Mouse (Mus musculus) intestine, embryonic 15.5 days (tissue): Measurements from ENCODE around the gene Actg1. TPM values are rescaled to one million over a fixed set of nuclear protein-coding genes. Genes with fewer than 3 reads are reported as not detected.
"Not testable (repeated sequence)": the region's sequence is repeated elsewhere in the genome, so short reads cannot be mapped to it uniquely, and the experiment has no call there.

ENCODE experiments used
- ATAC-seq: fragments of 200-750 bp; cut with Nextera tagmentation; 2 replicates; pipeline ENCODE4 v1.8.0; 2017; ENCODE audit warnings: moderate TSS enrichment, moderate library complexity
- H3K27ac ChIP-seq: fragments of 300-500 bp; sonication (generic); 2 replicates; pipeline ENCODE4 v1.5.1; 2015; ENCODE audit warnings: mild to moderate bottlenecking, inconsistent platforms
- H3K27me3 ChIP-seq: fragments of 300-500 bp; sonication (generic); replicated peaks from 2 replicates; pipeline ENCODE4 v1.6.1; 2015; ENCODE audit warnings: inconsistent platforms
- H3K36me3 ChIP-seq: fragments of 300-500 bp; sonication (generic); 2 replicates; pipeline ENCODE4 v1.6.1; 2015; ENCODE audit warnings: inconsistent platforms
- H3K4me1 ChIP-seq: fragments of 300-500 bp; sonication (generic); replicated peaks from 2 replicates; pipeline ENCODE4 v1.6.1; 2015; ENCODE audit warnings: inconsistent platforms
- H3K4me2 ChIP-seq: fragments of 300-500 bp; sonication (generic); replicated peaks from 2 replicates; pipeline ENCODE4 v1.6.1; 2015; ENCODE audit warnings: mild to moderate bottlenecking, inconsistent platforms
- H3K4me3 ChIP-seq: fragments of 300-500 bp; sonication (generic); replicated peaks from 2 replicates; pipeline ENCODE4 v1.5.1; 2015; ENCODE audit warnings: inconsistent platforms
- H3K9ac ChIP-seq: fragments of 300-500 bp; sonication (generic); 2 replicates; pipeline ENCODE4 v1.6.1; 2015; ENCODE audit warnings: inconsistent platforms
- H3K9me3 ChIP-seq: fragments of 300-500 bp; sonication (generic); 2 replicates; pipeline ENCODE4 v1.6.1; 2016; ENCODE audit warnings: inconsistent platforms
- WGBS: fragments of 180-500 bp; shearing (Covaris S2); methylation state at CpG from one replicate; pipeline ENCODE4 v1.1.7; 2015; 5-methylcytosine and 5-hydroxymethylcytosine counted together
- polyA plus RNA-seq: library from polyadenylated mRNA; unstranded; fragments of >200 nt; fragmentation: Nextera tagmentation; extraction: Ambion mirVana; gene quantifications from 2 replicates; pipeline ENCODE4 v1.2.1, GENCODE M21; 2015

Actg1 gene
- polyA plus RNA-seq, 1 experiment from 2014 or later: 2,658 TPM

- Histone ChIP-seq H3K27me3 (no peaks in the 10 kb centered on the region), H3K4me2 (peak overlapping the region; percentile 77), H3K4me3 (peak overlapping the region; percentile 99), H3K36me3 (0 out of 2 replicates have a peak, but pooled peaks cover 5% of the 10 kb centered on the region), H3K4me1 (peaks cover 39% of the 10 kb centered on the region), H3K9me3 (no peaks in the 10 kb centered on the region), H3K9ac (peak overlapping the region; percentile 97), H3K27ac (peak overlapping the region; percentile 100)
- 4% methylated on average over 16 of the region's 16 CpGs for WGBS
- ATAC-seq: 0 out of 2 replicates have a peak, but pooled peaks have one; percentile 13
Observed at GRCm38 (mm10) chr11:120349371-120349985, 1.1 kb upstream of the Actg1 start.

GRCm38 (mm10) chr11:120348684-120349370, 485 bp upstream of the Actg1 start:
- Histone ChIP-seq H3K4me2 (peak overlapping the region; percentile 77), H3K27ac (peak overlapping the region; percentile 100), H3K9me3 (no peaks in the 10 kb centered on the region), H3K4me3 (peak overlapping the region; percentile 99), H3K27me3 (no peaks in the 10 kb centered on the region), H3K4me1 (peaks cover 37% of the 10 kb centered on the region), H3K9ac (peak overlapping the region; percentile 97), H3K36me3 (0 out of 2 replicates have a peak, but pooled peaks cover 5% of the 10 kb centered on the region)
- WGBS: under 1% methylated on average over 52 of the region's 53 CpGs
- ATAC-seq: peak; percentile 15; the same call in 1 of the 2 replicates

DNA sequence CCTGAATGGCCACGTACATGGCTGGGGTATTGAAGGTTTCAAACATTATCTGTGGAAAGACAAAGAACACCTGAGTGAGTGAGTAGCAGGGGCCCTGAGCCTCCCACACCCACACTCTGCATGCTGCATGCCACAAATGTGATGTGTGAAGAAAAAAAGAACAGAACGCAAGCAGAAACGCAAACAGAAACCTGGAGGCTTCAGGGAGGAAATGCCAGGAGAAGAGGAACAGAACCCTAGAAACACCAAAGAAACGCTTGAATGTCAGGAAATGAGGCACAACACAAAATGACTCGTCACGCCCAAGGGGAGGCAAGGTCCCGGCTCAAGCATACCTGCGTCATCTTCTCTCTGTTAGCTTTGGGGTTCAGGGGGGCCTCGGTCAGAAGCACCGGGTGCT, 1.0 kb downstream of the Actg1 start:
- peak overlapping the region; percentile 99 for H3K4me3 ChIP-seq
- peak overlapping the region; percentile 59 for H3K4me2 ChIP-seq
- H3K4me1 ChIP-seq: peaks cover 23% of the 10 kb centered on the region
- no peaks in the 10 kb centered on the region for H3K27me3 ChIP-seq
- H3K27ac ChIP-seq: peak overlapping the region; percentile 99
- peak overlapping the region; percentile 100 for H3K9ac ChIP-seq
- 0 out of 2 replicates have a peak, but pooled peaks cover 5% of the 10 kb centered on the region for H3K36me3 ChIP-seq
- no peak for ATAC-seq
- 3% methylated on average over 10 of the region's 10 CpGs for WGBS
- H3K9me3 ChIP-seq: no peaks in the 10 kb centered on the region

GRCm38 (mm10) chr11:120346383-120347034, 1.8 kb downstream of the Actg1 start:
- Histone ChIP-seq H3K4me2 (peak overlapping the region; percentile 66), H3K9ac (peak overlapping the region; percentile 56), H3K4me3 (peak overlapping the region; percentile 45), H3K4me1 (peaks cover 16% of the 10 kb centered on the region; the same call in 1 of the 2 replicates), H3K27ac (0 out of 2 replicates have a peak overlapping the region, but pooled peaks have one; percentile 22)
- 30% methylated on average over 11 of the region's 13 CpGs for WGBS
- H3K36me3 ChIP-seq, ATAC-seq, H3K27me3 ChIP-seq, H3K9me3 ChIP-seq: not testable (repeated sequence)

DNA sequence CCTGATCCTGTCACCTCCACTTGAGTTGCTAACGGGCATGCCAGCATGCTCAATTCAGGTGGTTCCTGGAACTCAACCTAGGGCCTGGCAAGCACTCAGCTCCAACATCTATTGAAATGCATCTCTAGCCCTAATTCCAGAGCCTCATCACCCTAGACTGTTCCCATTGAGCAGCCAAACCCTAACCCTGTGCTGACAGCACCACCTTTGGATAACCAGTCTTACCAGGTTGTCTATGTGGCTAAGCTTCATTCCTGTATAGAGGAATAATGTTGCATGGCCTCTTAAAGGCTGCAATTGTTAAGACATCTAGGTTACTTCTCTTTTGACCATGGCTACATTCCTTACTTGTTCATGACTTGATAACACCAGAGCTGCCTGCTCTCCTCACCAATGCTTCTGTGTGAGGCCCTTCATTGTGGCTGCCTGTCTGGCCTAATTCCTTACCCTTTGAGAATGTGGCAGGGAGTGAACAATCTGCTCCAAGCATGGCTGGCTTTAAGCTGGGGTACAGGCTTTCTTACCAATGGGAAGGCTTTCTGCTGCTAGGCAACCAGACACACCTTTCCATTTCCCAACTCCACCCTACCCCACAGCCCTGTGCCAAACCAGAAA, 3.2 kb downstream of the Actg1 start:
- Histone ChIP-seq H3K4me3 (peak overlapping the region; percentile 17; the same call in 1 of the 2 replicates), H3K9ac (peak overlapping the region; percentile 27), H3K4me1 (0 out of 2 replicates have a peak, but pooled peaks cover 6% of the 10 kb centered on the region), H3K36me3 (0 out of 2 replicates have a peak, but pooled peaks cover 5% of the 10 kb centered on the region), H3K9me3 (no peaks in the 10 kb centered on the region), H3K27me3 (no peaks in the 10 kb centered on the region), H3K4me2 (peak overlapping the region; percentile 47), H3K27ac (peak overlapping the region; percentile 14; the same call in 1 of the 2 replicates)
- no peak for ATAC-seq
- WGBS: 28% methylated on average over 1 of the region's 1 CpGs

DNA sequence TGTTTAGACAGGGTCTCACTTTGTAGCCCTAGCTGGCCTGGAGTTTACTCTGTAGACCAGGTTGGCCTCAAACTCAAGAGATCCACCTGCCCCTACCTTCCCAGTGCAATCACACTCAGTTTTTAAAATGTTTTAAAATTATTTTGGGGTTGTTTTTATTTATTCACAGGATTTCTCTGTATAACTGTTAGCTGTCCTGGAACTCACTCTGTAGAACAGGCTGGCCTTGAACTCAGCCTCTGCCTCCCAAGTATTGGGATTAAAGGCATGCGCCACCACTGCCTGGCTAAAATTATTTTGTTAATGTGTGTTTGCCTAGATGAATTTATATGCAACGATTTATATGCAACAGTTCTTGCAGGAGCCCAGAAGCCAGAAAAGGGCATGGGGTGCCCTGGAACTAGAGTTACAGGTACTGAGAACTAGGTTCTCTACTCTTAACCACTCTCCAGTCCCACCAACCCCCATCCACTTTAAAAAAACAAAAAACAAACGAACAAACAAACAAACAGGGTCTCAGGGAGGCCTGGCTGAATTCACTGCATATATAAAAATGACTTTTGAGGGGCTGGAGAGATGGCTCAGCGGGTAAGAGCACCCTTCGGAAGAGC, 3.9 kb downstream of the Actg1 start:
- Histone ChIP-seq H3K27ac (peak overlapping the region; percentile 68; the same call in 1 of the 2 replicates), H3K4me2 (no peak overlapping the region; the same call in 1 of the 2 replicates), H3K4me1 (0 out of 2 replicates have a peak, but pooled peaks cover 8% of the 10 kb centered on the region), H3K4me3 (no peak overlapping the region), H3K9ac (no peak overlapping the region), H3K9me3 (no peaks in the 10 kb centered on the region), H3K27me3 (no peaks in the 10 kb centered on the region), H3K36me3 (0 out of 2 replicates have a peak, but pooled peaks cover 5% of the 10 kb centered on the region)
- ATAC-seq: no peak
- WGBS: 46% methylated on average over 5 of the region's 5 CpGs

- H3K9ac ChIP-seq: no peak overlapping the region
- H3K4me3 ChIP-seq: no peak overlapping the region
- 0 out of 2 replicates have a peak, but pooled peaks cover 8% of the 10 kb centered on the region for H3K4me1 ChIP-seq
- H3K4me2 ChIP-seq: no peak overlapping the region
- no peaks in the 10 kb centered on the region for H3K27me3 ChIP-seq
- H3K9me3 ChIP-seq: no peaks in the 10 kb centered on the region
- 0 out of 2 replicates have a peak, but pooled peaks cover 5% of the 10 kb centered on the region for H3K36me3 ChIP-seq
- 63% methylated on average over 5 of the region's 5 CpGs for WGBS
- no peak for ATAC-seq
- peak overlapping the region; percentile 68; the same call in 1 of the 2 replicates for H3K27ac ChIP-seq
Observed at GRCm38 (mm10) chr11:120343519-120344309, 4.6 kb downstream of the Actg1 start.

- Histone ChIP-seq H3K9ac (no peak overlapping the region), H3K4me1 (0 out of 2 replicates have a peak, but pooled peaks cover 8% of the 10 kb centered on the region), H3K9me3 (no peaks in the 10 kb centered on the region), H3K27ac (no peak overlapping the region), H3K27me3 (no peaks in the 10 kb centered on the region), H3K4me2 (no peak overlapping the region), H3K4me3 (no peak overlapping the region), H3K36me3 (0 out of 2 replicates have a peak, but pooled peaks cover 5% of the 10 kb centered on the region)
- ATAC-seq: no peak
- WGBS: 90% methylated on average over 5 of the region's 5 CpGs
Observed at GRCm38 (mm10) chr11:120342656-120343160, 5.6 kb downstream of the Actg1 start.

DNA sequence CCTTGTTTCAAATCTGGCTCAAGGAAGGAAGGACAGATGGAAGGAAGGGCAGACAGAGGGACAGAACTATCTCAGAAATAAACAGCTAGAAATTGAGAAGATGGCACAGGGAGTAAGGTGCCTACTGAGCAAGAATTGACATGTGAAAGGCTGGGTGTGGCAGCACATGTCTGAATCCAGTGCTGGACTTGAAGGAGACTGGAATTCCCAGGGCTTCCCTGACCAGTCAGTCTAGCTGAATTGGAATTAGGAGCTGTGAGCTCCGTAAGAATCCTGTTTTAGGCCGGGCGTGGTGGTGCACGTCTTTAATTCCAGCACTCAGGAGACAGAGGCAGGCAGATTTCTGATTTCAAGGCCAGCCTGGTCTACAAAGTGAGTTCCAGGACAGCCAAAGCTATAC, 6.7 kb downstream of the Actg1 start:
- Histone ChIP-seq H3K9ac (no peak overlapping the region), H3K27ac (no peak overlapping the region), H3K4me3 (no peak overlapping the region), H3K9me3 (no peaks in the 10 kb centered on the region), H3K36me3 (0 out of 2 replicates have a peak, but pooled peaks cover 5% of the 10 kb centered on the region), H3K4me1 (0 out of 2 replicates have a peak, but pooled peaks cover 8% of the 10 kb centered on the region), H3K27me3 (no peaks in the 10 kb centered on the region), H3K4me2 (no peak overlapping the region)
- 93% methylated on average over 4 of the region's 4 CpGs for WGBS
- ATAC-seq: no peak

DNA sequence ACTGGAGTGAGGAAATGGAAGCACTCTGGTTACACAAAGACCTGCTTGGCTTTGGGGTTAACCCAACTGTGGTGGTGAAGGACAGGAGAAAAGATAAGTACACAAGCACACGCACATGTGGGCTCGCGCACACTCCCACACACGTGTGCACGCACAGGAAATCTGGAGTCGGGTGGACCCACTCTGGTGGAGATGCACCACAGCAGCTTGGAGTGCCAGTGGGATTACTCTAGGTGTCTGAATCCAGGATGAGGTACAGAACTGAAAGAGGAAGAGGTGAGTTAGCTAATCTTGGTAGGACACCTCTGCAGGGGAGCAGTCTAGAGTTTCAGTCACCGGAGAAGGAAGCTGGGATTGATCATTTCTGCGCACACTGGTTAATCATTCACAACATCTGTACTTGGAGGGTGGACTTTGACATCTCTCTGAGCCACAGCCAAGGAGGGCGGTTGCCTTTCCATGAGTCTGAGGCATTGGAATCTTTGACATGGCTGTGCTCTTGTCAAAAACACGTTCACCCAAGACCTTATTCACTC, 8.3 kb downstream of the Actg1 start:
- Histone ChIP-seq H3K27me3 (no peaks in the 10 kb centered on the region), H3K4me1 (0 out of 2 replicates have a peak, but pooled peaks cover 4% of the 10 kb centered on the region), H3K27ac (peak overlapping the region; percentile 86), H3K9me3 (no peaks in the 10 kb centered on the region), H3K4me2 (peak overlapping the region; percentile 37; the same call in 1 of the 2 replicates), H3K9ac (no peak overlapping the region), H3K36me3 (0 out of 2 replicates have a peak, but pooled peaks cover under 1% of the 10 kb centered on the region), H3K4me3 (no peak overlapping the region)
- peak; percentile 94 for ATAC-seq
- WGBS: 61% methylated on average over 10 of the region's 10 CpGs
